Mouse (Mus musculus) G1E (cell line): ENCODE measurements around the gene Anp32b.

Experiments used
- CTCF ChIP-seq: IDR thresholded peaks from 2 replicates; pipeline ENCODE4 v1.5.1; 2012; ENCODE audit warnings: low read depth, low read length, inconsistent platforms, mixed read lengths
- GATA1 ChIP-seq: IDR thresholded peaks from 2 replicates; pipeline ENCODE4 v1.6.1; 2012; ENCODE audit warnings: borderline replicate concordance, low read length, inconsistent platforms, mixed read lengths
- GATA2 ChIP-seq: IDR thresholded peaks from 2 replicates; pipeline ENCODE4 v1.6.1; 2012; ENCODE audit warnings: low read depth, low read length, inconsistent platforms, borderline replicate concordance
- POLR2AphosphoS5 ChIP-seq: IDR thresholded peaks from 2 replicates; pipeline ENCODE4 v1.6.1; 2012; ENCODE audit warnings: low read depth, low read length, inconsistent platforms; ENCODE audit not compliant: insufficient replicate concordance
- TAL1 ChIP-seq: conservative IDR thresholded peaks from 2 replicates; pipeline ENCODE4 v1.6.1; 2012; ENCODE audit warnings: low read depth, low read length, inconsistent platforms, mixed read lengths

DNA sequence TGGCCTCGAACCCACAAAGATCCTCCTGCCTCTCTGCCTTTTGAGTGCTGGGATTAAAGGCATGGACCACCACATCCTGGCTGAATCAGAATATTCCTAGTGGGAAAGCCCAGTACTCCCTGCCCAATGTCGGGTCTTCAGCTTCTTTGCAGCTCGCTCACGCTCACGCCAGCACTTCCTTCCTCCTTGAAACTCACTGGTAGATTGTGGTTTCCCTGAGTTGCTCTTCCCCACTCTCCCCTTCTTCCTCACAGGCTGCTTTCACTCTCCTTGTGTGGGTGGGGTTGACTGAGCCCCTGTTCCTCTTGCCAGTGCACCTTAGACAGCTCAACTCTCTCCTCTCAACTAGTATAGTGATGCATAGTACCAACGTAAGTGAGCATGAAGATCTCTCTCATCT lies 39.2 kb upstream of the Anp32b start:
- TF ChIP-seq CTCF (no peak), GATA1 (no peak), POLR2AphosphoS5 (no peak), GATA2 (no peak), TAL1 (no peak)
